9 mouse cellular contexts compared by ENCODE assay signal in the genomic region with DNA sequence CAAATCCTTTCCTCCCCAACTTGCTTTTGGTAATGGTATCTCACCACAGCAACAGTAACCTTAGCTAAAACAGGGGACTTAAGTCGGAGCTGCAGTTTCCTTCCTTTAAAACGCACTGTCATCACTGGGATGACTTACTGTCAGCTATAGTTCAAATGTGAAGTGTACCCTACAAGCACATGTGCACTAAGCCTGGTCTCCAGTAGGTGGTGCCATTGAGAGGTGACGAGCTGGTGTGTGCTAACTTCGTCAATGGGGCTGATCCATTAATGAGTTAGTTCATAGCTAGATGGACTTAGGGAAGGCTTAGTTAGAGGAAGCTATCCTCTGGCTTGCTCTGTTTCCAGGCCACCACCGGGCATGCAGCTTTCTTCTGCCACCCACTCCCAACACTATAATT. TPM values are rescaled to one million over a fixed set of nuclear protein-coding genes. Genes with fewer than 3 reads are reported as not detected.
DNase-seq lines count a peak whose midpoint lies in the region; ATAC-seq and TF ChIP-seq lines count a peak whose summit lies in the region.
"Had no signal": no experiment of that assay in that cellular context is flagged by ENCODE, and none has a peak within 500 bp of the region (broad histone marks: within the 10 kb centered on the region; RNA-seq: fewer than 3 reads in every experiment).

No protein-coding gene starts in this region.

- no peak overlapping the region for H3K27ac ChIP-seq in forebrain, postnatal 0 days (ENCODE audit: low read depth, low read length)
- no peak overlapping the region for H3K27ac ChIP-seq in kidney, postnatal 0 days
- H3K27ac ChIP-seq in liver, embryonic 13.5 days = no peak overlapping the region
- H3K27ac ChIP-seq: heart, embryonic 15.5 days had no signal

- no peaks in the 10 kb centered on the region for H3K27me3 ChIP-seq in forebrain, postnatal 0 days (ENCODE audit: insufficient read depth, low read length)
- no peaks in the 10 kb centered on the region; the same call in 1 of the 2 replicates for H3K27me3 ChIP-seq in kidney, postnatal 0 days (ENCODE audit: insufficient read depth, low read length)
- peaks cover 35% of the 10 kb centered on the region for H3K27me3 ChIP-seq in liver, embryonic 13.5 days

- H3K4me1 ChIP-seq in forebrain, postnatal 0 days (ENCODE audit: insufficient read depth) = no peaks in the 10 kb centered on the region; the same call in 1 of the 2 replicates
- H3K4me1 ChIP-seq in kidney, postnatal 0 days (replicated peaks; ENCODE audit: insufficient read depth, low read length) = peaks cover 14% of the 10 kb centered on the region
- no peaks in the 10 kb centered on the region; the same call in 1 of the 2 replicates for H3K4me1 ChIP-seq in liver, embryonic 13.5 days (replicated peaks)

- H3K9me3 ChIP-seq in forebrain, postnatal 0 days (ENCODE audit: low read length) = no peaks in the 10 kb centered on the region
- H3K9me3 ChIP-seq in kidney, postnatal 0 days (replicated peaks; ENCODE audit: low read length) = no peaks in the 10 kb centered on the region
- H3K9me3 ChIP-seq in liver, embryonic 13.5 days (replicated peaks) = no peaks in the 10 kb centered on the region
- H3K9me3 ChIP-seq: heart, embryonic 15.5 days had no signal

- no peak overlapping the region for H3K9ac ChIP-seq in forebrain, postnatal 0 days
- no peak overlapping the region for H3K9ac ChIP-seq in kidney, postnatal 0 days (ENCODE audit: low read depth, low read length)
- no peak overlapping the region for H3K9ac ChIP-seq in liver, embryonic 13.5 days
- H3K9ac ChIP-seq: heart, embryonic 15.5 days had no signal

- H3K4me3 ChIP-seq in forebrain, postnatal 0 days (ENCODE audit: low read depth, low read length) = no peak overlapping the region
- H3K4me3 ChIP-seq in kidney, postnatal 0 days (replicated peaks; ENCODE audit: low read depth, low read length) = no peak overlapping the region
- H3K4me3 ChIP-seq in liver, embryonic 13.5 days (replicated peaks) = no peak overlapping the region
- H3K4me3 ChIP-seq: heart, embryonic 15.5 days had no signal

- peak; percentile 93 for TF ChIP-seq CTCF in forebrain, postnatal 0 days (IDR thresholded peaks at IDR 0.05; ENCODE audit: low read depth)
- peak; percentile 87 for TF ChIP-seq CTCF in kidney, postnatal 0 days (IDR thresholded peaks at IDR 0.05; ENCODE audit: low read depth)

- H3K36me3 ChIP-seq in forebrain, postnatal 0 days (ENCODE audit: insufficient read depth) = no peaks in the 10 kb centered on the region
- no peaks in the 10 kb centered on the region for H3K36me3 ChIP-seq in kidney, postnatal 0 days (ENCODE audit: insufficient read depth, low read length)
- H3K36me3 ChIP-seq in liver, embryonic 13.5 days = no peaks in the 10 kb centered on the region
- H3K36me3 ChIP-seq: heart, embryonic 15.5 days had no signal

- DNase-seq in A20 (ENCODE audit: low read depth, low spot score) = peak; percentile 75
- DNase-seq in ES-CJ7 (ENCODE audit: low read depth, low spot score) = peak; percentile 82
- peak; percentile 89 for DNase-seq in cerebellum, adult 18-20 months
- DNase-seq in forebrain, postnatal 0 days = peak; percentile 86
- DNase-seq in kidney, postnatal 0 days (ENCODE audit: low spot score) = peak; percentile 72
- DNase-seq in liver, embryonic 13.5 days = peak; percentile 18
- DNase-seq in ovary, postnatal 36 days (ENCODE audit: low spot score) = peak; percentile 63
- DNase-seq in urinary bladder, postnatal 36 days (ENCODE audit: low spot score in 2 of 2) = peak; percentile 38 to 58

- ATAC-seq in forebrain, postnatal 0 days = peak; percentile 49
- 0 out of 2 replicates have a peak, but pooled peaks have one; percentile 18 for ATAC-seq in kidney, postnatal 0 days (replicated peaks; ENCODE audit: low FRiP score, low read depth)
- no peak for ATAC-seq in liver, embryonic 13.5 days (ENCODE audit: low read depth)

- WGBS in forebrain, postnatal 0 days = 15% methylated on average over 5 of the region's 5 CpGs
- WGBS in kidney, postnatal 0 days = 17% methylated on average over 5 of the region's 5 CpGs
- 5% methylated on average over 5 of the region's 5 CpGs for WGBS in liver, embryonic 13.5 days (ENCODE audit: insufficient replicate concordance)

- no peak overlapping the region for H3K4me2 ChIP-seq in forebrain, postnatal 0 days (ENCODE audit: low read depth)
- H3K4me2 ChIP-seq in kidney, postnatal 0 days (ENCODE audit: low read length) = no peak overlapping the region
- H3K4me2 ChIP-seq in liver, embryonic 13.5 days = no peak overlapping the region
- H3K4me2 ChIP-seq: heart, embryonic 15.5 days had no signal

RNA-seq across cellular contexts. Expression of gene Pimreg, which starts 10.8 kb away (rescaled TPM):
- 13.2 and 14.9 TPM in 2 replicates for total RNA-seq in forebrain, postnatal 0 days (2014; rRNA removed)
- polyA plus RNA-seq in forebrain, postnatal 0 days (2015; fragmentation: Nextera tagmentation; extraction: Ambion mirVana) = 20.6 and 22.0 TPM in 2 replicates
- 54.8 and 58.1 TPM in 2 replicates for polyA plus RNA-seq in kidney, postnatal 0 days (2015; fragmentation: Nextera tagmentation; extraction: Ambion mirVana)
- 27.7 and 30.3 TPM in 2 replicates for polyA plus RNA-seq in liver, embryonic 13.5 days (2015; fragmentation: Nextera tagmentation; extraction: Ambion mirVana)

RNA-seq across cellular contexts. Expression of gene Aipl1, which starts 15.3 kb away (rescaled TPM):
- total RNA-seq in forebrain, postnatal 0 days (2014; rRNA removed) = 0.19 and 0.31 TPM in 2 replicates
- polyA plus RNA-seq in forebrain, postnatal 0 days (2015; fragmentation: Nextera tagmentation; extraction: Ambion mirVana) = 0.23 and 0.33 TPM in 2 replicates
- polyA plus RNA-seq in kidney, postnatal 0 days (2015; fragmentation: Nextera tagmentation; extraction: Ambion mirVana) = 0.38 and 0.41 TPM in 2 replicates
- polyA plus RNA-seq in liver, embryonic 13.5 days (2015; fragmentation: Nextera tagmentation; extraction: Ambion mirVana) = 0.21 and 0.28 TPM in 2 replicates

Comparison
In these comparisons a context has a peak if more than half of its experiments do, and no peak if none do; other contexts are left out.
1. DNase-seq: peak in every context shown above with its lines; median percentile 89 in cerebellum, adult 18-20 months; 86 in forebrain, postnatal 0 days; 82 in ES-CJ7; 75 in A20; 72 in kidney, postnatal 0 days; 63 in ovary, postnatal 36 days; 48 in urinary bladder, postnatal 36 days; 18 in liver, embryonic 13.5 days.